Mouse (Mus musculus): Measurements from ENCODE around the gene St6galnac1.

- no peak for TF ChIP-seq ZC3H11A (IDR thresholded peaks at IDR 0.05; ENCODE audit: borderline replicate concordance, low read depth, low read length)
- no peak for TF ChIP-seq MAFK (IDR thresholded peaks at IDR 0.05; ENCODE audit: insufficient read depth, low read depth, low read length)
- TF ChIP-seq HCFC1 (IDR thresholded peaks at IDR 0.05; ENCODE audit: borderline replicate concordance, insufficient read depth, low read length) = no peak
Observed at GRCm38 (mm10) chr11:116775407-116775806, at the start of gene St6galnac1.
